Mouse (Mus musculus) midbrain, embryonic 16.5 days (tissue): ENCODE measurements at regions not wholly inside any gene's neighbourhood (a gene's known extent, or its start where the extent isn't known, plus 50 kb on each side); places are given as distances from the start of the nearest gene placed in this dataset.

Source experiments
- ATAC-seq: fragments of 200-750 bp; cut with Nextera tagmentation; 2 replicates; pipeline ENCODE4 v1.8.0; 2017; ENCODE audit warnings: moderate TSS enrichment
- H3K27ac ChIP-seq: fragments of 300-500 bp; sonication (generic); 2 replicates; pipeline ENCODE4 v1.5.1; 2014; ENCODE audit warnings: mild to moderate bottlenecking, low read length, mixed read lengths
- H3K27me3 ChIP-seq: fragments of 300-500 bp; sonication (generic); 2 replicates; pipeline ENCODE4 v1.6.1; 2014; ENCODE audit warnings: low read depth, low read length, mixed read lengths; ENCODE audit not compliant: control insufficient read depth, insufficient read depth
- H3K36me3 ChIP-seq: fragments of 300-500 bp; sonication (generic); 2 replicates; pipeline ENCODE4 v1.6.1; 2014; ENCODE audit warnings: mild to moderate bottlenecking, low read length, moderate library complexity, mixed read lengths; ENCODE audit not compliant: control insufficient read depth, insufficient read depth
- H3K4me1 ChIP-seq: fragments of 300-500 bp; sonication (generic); 2 replicates; pipeline ENCODE4 v1.6.1; 2014; ENCODE audit warnings: mild to moderate bottlenecking, low read length, mixed read lengths; ENCODE audit not compliant: control insufficient read depth, insufficient read depth
- H3K4me2 ChIP-seq: fragments of 300-500 bp; sonication (generic); 2 replicates; pipeline ENCODE4 v1.6.1; 2014; ENCODE audit warnings: mild to moderate bottlenecking, low read length, mixed read lengths
- H3K4me3 ChIP-seq: fragments of 300-500 bp; sonication (generic); 2 replicates; pipeline ENCODE4 v1.5.1; 2014; ENCODE audit warnings: low read depth, mild to moderate bottlenecking, low read length, moderate library complexity, mixed read lengths
- H3K9ac ChIP-seq: fragments of 300-500 bp; sonication (generic); 2 replicates; pipeline ENCODE4 v1.6.1; 2014; ENCODE audit warnings: low read depth, low read length, mixed read lengths
- H3K9me3 ChIP-seq: fragments of 300-500 bp; sonication (generic); replicated peaks from 2 replicates; pipeline ENCODE4 v1.6.1; 2014; ENCODE audit warnings: mild to moderate bottlenecking, low read length, mixed read lengths; ENCODE audit not compliant: control insufficient read depth, poor library complexity, severe bottlenecking
- WGBS: fragments of 180-500 bp; shearing (Covaris S2); extraction: QIAGEN DNeasy Blood & Tissue Kit; methylation state at CpG from one replicate; pipeline ENCODE4 v1.1.7; 2014; 5-methylcytosine and 5-hydroxymethylcytosine counted together

DNA sequence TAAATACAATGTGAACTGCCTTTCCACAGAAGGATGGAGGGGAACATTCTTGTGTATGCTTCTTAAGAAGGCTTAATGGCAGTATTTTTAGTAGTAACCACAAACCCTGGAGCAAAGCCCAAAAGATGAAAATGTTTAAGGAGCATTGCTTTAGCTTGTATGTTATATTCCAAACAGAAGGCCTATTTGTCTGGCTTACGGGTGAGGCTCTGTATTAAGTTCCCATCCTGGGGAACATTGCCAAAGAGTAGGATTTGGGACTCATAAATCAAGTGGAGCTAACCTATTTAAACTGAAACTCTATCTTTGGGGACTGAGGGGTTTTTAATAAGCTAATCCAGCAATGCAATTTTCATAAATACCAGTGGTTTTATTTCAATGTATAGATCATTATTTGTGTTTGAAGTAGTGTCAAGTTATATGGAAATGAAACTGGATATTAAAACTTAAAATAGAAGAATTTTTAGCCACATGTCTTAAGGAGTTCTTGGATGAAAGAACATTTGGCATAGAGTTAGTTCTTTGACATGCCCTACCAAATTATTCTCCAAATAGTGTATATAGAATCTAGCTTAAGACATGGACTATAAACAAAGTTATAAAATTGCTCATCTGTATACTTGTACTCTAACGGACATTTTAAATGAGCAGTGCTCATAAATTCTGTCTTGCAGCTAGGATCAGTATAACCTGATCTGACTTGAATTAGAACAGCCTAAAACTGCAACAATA lies 401.7 kb upstream of the Actbl2 start:
- H3K9ac ChIP-seq, result no peak overlapping the region
- H3K36me3 ChIP-seq, result no peaks in the 10 kb centered on the region
- H3K4me1 ChIP-seq, result no peaks in the 10 kb centered on the region
- H3K27me3 ChIP-seq, result no peaks in the 10 kb centered on the region
- WGBS, result 84% methylated on average over 2 of the region's 2 CpGs
- no peak overlapping the region for H3K27ac ChIP-seq
- no peak for ATAC-seq
- no peaks in the 10 kb centered on the region for H3K9me3 ChIP-seq
- no peak overlapping the region for H3K4me2 ChIP-seq
- no peak overlapping the region for H3K4me3 ChIP-seq

DNA sequence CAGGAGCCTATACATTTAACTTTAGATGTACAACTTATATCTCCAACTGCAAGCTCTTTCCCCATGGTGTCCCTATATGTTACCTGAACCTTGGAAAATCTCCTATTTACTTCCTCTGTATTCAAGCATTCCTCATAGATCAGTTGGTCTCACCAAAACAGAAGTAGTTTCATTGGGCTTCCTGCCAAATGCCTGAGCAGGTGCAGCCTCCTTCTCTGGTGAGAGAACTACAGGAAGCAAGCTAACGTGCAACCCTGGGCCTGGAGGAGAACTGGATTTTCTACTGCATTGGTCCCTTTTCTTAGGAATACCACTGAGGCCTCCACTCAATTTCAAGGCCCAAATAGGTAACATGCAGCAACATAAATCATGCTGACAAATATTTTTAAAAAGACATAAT lies 400.6 kb upstream of the Actbl2 start:
- Histone ChIP-seq H3K4me3 (no peak overlapping the region), H3K4me2 (no peak overlapping the region), H3K4me1 (no peaks in the 10 kb centered on the region), H3K9me3 (no peaks in the 10 kb centered on the region), H3K27ac (no peak overlapping the region), H3K27me3 (no peaks in the 10 kb centered on the region), H3K9ac (no peak overlapping the region), H3K36me3 (no peaks in the 10 kb centered on the region)
- no peak for ATAC-seq
- 65% methylated on average over 1 of the region's 1 CpGs for WGBS

DNA sequence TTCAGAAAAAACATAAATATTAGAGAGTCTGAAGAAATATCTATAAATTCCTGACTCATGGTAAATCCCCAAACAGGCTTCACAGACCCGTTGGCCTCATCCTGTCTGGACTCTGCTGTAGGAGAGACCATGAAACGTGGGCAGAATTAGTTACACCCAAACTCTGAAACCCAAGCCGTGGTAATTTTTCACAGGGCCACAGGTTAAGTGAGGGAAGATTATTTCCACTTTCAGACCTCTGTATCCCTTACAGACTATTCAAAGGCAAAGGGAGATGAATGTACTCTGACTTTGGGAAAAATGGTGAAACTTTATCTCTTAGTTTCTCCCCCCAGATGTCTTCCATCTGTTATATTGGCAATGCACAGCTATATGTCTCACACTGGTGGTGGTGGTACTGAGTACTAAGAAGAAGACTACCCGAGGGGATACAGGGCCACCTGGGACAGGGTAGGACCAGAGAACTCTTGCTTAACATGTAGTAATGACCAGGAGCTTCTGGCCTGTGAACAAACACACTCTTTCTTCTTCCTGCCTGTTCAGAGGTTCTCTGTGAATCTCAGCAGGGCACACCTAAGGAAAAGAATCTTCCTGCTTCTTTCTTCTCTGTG lies 388.8 kb upstream of the Actbl2 start:
- WGBS, result 80% methylated on average over 4 of the region's 4 CpGs
- Histone ChIP-seq H3K27ac (no peak overlapping the region), H3K4me1 (peaks cover under 1% of the 10 kb centered on the region; the same call in 1 of the 2 replicates), H3K4me3 (no peak overlapping the region), H3K9me3 (no peaks in the 10 kb centered on the region), H3K36me3 (no peaks in the 10 kb centered on the region), H3K4me2 (no peak overlapping the region), H3K27me3 (no peaks in the 10 kb centered on the region), H3K9ac (no peak overlapping the region)
- no peak for ATAC-seq

- Histone ChIP-seq H3K4me1 (peaks cover 3% of the 10 kb centered on the region; the same call in 1 of the 2 replicates), H3K9ac (no peak overlapping the region), H3K27me3 (no peaks in the 10 kb centered on the region), H3K9me3 (no peaks in the 10 kb centered on the region), H3K36me3 (no peaks in the 10 kb centered on the region), H3K27ac (no peak overlapping the region), H3K4me2 (no peak overlapping the region), H3K4me3 (no peak overlapping the region)
- ATAC-seq, result no peak
- 71% methylated on average over 2 of the region's 2 CpGs for WGBS
These were observed 388.1 kb upstream of the Actbl2 start for GRCm38 (mm10) chr13:110866713-110867112.

DNA sequence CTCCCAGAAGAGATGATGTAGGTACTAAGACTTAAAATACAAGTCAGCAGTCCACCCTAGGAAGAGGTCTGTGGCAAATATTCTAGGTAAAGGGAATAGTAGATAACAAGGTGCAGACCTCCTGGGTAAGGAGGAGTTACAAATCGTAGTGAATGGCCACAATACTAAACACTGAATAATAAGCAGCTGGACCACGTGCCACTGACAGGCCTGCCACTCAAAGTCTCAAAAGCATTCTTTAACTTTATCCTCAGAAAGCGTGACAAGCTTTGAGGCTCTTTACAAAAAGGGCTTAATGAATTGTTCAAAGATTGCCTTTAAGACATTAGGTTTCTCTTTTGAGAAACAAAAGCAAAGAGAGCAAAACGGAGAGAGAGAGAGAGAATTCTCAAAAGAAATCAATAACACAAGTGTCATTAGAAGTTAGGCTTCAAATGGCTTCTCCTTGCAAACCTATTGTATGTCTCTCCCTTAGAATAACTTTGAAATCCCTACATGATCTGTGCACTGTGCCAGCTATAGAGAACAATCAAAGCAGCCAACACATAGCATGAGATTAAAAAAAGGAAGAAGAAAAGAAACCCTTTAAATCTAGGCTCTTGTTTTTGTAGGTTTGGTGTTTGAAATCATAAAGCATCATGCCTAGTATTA lies 383.6 kb upstream of the Actbl2 start:
- no peak overlapping the region for H3K9ac ChIP-seq
- peak; percentile 14; the same call in 1 of the 2 replicates for ATAC-seq
- no peak overlapping the region for H3K27ac ChIP-seq
- H3K9me3 ChIP-seq, result no peaks in the 10 kb centered on the region
- no peak overlapping the region for H3K4me3 ChIP-seq
- no peak overlapping the region for H3K4me2 ChIP-seq
- WGBS, result 6% methylated on average over 4 of the region's 4 CpGs
- no peaks in the 10 kb centered on the region for H3K36me3 ChIP-seq
- H3K4me1 ChIP-seq, result peaks cover 6% of the 10 kb centered on the region; the same call in 1 of the 2 replicates
- H3K27me3 ChIP-seq, result no peaks in the 10 kb centered on the region

DNA sequence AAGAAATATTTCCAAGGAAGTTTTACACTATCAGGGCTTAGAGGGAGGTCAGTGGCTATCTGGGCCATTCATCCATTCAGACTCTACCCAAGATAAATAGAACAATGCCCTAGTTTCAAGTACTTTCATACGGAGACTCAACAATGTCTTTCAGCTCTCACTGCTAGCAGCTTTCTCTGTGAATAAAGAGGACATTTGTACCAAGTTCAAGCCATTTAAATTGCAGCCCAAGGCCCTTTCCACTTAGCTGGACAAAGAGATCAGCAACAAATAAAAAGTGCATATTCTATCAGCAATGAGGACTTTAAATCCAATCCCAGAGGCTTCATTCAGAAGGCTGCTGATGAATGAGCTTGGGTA lies 383.1 kb upstream of the Actbl2 start:
- Histone ChIP-seq H3K27me3 (no peaks in the 10 kb centered on the region), H3K4me2 (no peak overlapping the region), H3K9ac (no peak overlapping the region), H3K36me3 (no peaks in the 10 kb centered on the region), H3K9me3 (no peaks in the 10 kb centered on the region), H3K4me1 (peaks cover 6% of the 10 kb centered on the region; the same call in 1 of the 2 replicates), H3K27ac (no peak overlapping the region), H3K4me3 (no peak overlapping the region)
- 17% methylated on average over 1 of the region's 1 CpGs for WGBS
- no peak for ATAC-seq

GRCm38 (mm10) chr13:110881573-110881972 lies 373.2 kb upstream of the Actbl2 start:
- Histone ChIP-seq H3K4me2 (no peak overlapping the region), H3K9ac (no peak overlapping the region), H3K27ac (no peak overlapping the region), H3K4me3 (no peak overlapping the region), H3K4me1 (no peaks in the 10 kb centered on the region), H3K27me3 (no peaks in the 10 kb centered on the region), H3K36me3 (no peaks in the 10 kb centered on the region), H3K9me3 (no peaks in the 10 kb centered on the region)
- WGBS, result 72% methylated on average over 3 of the region's 3 CpGs
- no peak for ATAC-seq

DNA sequence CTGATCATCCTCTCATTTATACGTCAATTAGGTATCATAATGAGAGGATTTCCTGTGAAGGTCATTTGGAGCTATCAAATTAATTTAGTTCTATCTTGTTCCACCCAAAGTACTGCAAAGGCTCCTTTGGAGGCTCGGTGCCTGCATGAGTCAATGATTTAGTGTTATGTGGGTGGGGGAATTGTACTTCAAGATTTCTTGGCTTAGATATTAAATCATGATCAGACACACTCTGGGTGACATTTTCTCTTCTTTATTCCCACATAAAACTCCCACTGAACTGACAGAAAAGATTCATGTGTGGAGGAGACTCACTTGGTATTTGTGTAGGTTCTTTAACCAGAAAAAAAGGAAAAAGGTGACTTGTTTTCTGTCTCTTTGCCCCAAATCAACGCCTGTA lies 372.6 kb upstream of the Actbl2 start:
- no peak overlapping the region for H3K9ac ChIP-seq
- H3K27ac ChIP-seq, result no peak overlapping the region
- no peaks in the 10 kb centered on the region for H3K9me3 ChIP-seq
- ATAC-seq, result no peak
- H3K36me3 ChIP-seq, result no peaks in the 10 kb centered on the region
- no peaks in the 10 kb centered on the region for H3K4me1 ChIP-seq
- no peaks in the 10 kb centered on the region for H3K27me3 ChIP-seq
- H3K4me3 ChIP-seq, result no peak overlapping the region
- H3K4me2 ChIP-seq, result no peak overlapping the region
- WGBS, result 82% methylated on average over 3 of the region's 3 CpGs

GRCm38 (mm10) chr13:110882661-110883172 lies 372.1 kb upstream of the Actbl2 start:
- Histone ChIP-seq H3K9me3 (no peaks in the 10 kb centered on the region), H3K27me3 (no peaks in the 10 kb centered on the region), H3K27ac (no peak overlapping the region), H3K9ac (no peak overlapping the region), H3K4me1 (no peaks in the 10 kb centered on the region), H3K36me3 (no peaks in the 10 kb centered on the region), H3K4me2 (no peak overlapping the region), H3K4me3 (no peak overlapping the region)
- ATAC-seq, result no peak
- WGBS, result 82% methylated on average over 10 of the region's 10 CpGs
